Mouse (Mus musculus) CH12.LX (cell line): ENCODE data around the gene Igdcc4. TPM values are rescaled to one million over a fixed set of nuclear protein-coding genes. Genes with fewer than 3 reads are reported as not detected.

ENCODE experiments used
- DNase-seq: peaks from one replicate; pipeline ENCODE4 v3.0.0-alpha.2; 2013; ENCODE audit errors: extremely low read depth
- H3K27ac ChIP-seq: 2 replicates; pipeline ENCODE4 v1.5.1; 2012; ENCODE audit warnings: low read depth, mild to moderate bottlenecking, control low read depth, moderate library complexity; ENCODE audit not compliant: insufficient read depth
- H3K27me3 ChIP-seq: replicated peaks from 2 replicates; pipeline ENCODE3; 2012; ENCODE audit warnings: inconsistent platforms
- H3K36me3 ChIP-seq, 2 experiments: replicated peaks in 1 of 2; 2 replicates each; pipeline versions ENCODE3 to v1.6.1; 2012; ENCODE audit warnings: inconsistent platforms in 1 of 2, low read length in 1 of 2, mild to moderate bottlenecking in 1 of 2, mixed read lengths in 1 of 2, moderate library complexity in 1 of 2; ENCODE audit not compliant: control insufficient read depth in 1 of 2, insufficient read depth in 1 of 2
- H3K4me1 ChIP-seq, 2 experiments: 2 replicates each; pipeline ENCODE4 v1.6.1; 2012; ENCODE audit warnings: inconsistent platforms in 1 of 2, moderate library complexity in 1 of 2; ENCODE audit not compliant: insufficient read depth in 2 of 2, control insufficient read depth in 1 of 2
- H3K4me2 ChIP-seq: 2 replicates; pipeline ENCODE4 v1.6.1; 2012; ENCODE audit warnings: low read depth, mild to moderate bottlenecking, control low read depth; ENCODE audit not compliant: poor library complexity, insufficient read depth, severe bottlenecking
- H3K4me3 ChIP-seq, 3 experiments: fragments of 150-350 bp in 1 of 3; sonication (generic) in 1 of 3; replicated peaks in 1 of 3; 2 replicates each; pipeline versions ENCODE3 to v1.5.1; 2011 to 2012; ENCODE audit warnings: low read depth in 2 of 3, low read length in 2 of 3, mild to moderate bottlenecking in 2 of 3, moderate library complexity in 2 of 3, control low read depth in 1 of 3, improper control_type of control experiment in 1 of 3, inconsistent platforms in 1 of 3, mixed read lengths in 1 of 3; ENCODE audit not compliant: poor library complexity in 1 of 3
- H3K79me2 ChIP-seq: replicated peaks from 2 replicates; pipeline ENCODE4 v1.6.1; 2012; ENCODE audit warnings: mild to moderate bottlenecking, moderate library complexity; ENCODE audit not compliant: control insufficient read depth, poor library complexity, insufficient read depth, severe bottlenecking; ENCODE audit errors: extremely low read depth
- H3K9ac ChIP-seq: 2 replicates; pipeline ENCODE4 v1.6.1; 2012; ENCODE audit warnings: low read depth, mild to moderate bottlenecking, control low read depth, moderate library complexity; ENCODE audit not compliant: insufficient read depth
- H3K9me3 ChIP-seq: replicated peaks from 2 replicates; pipeline ENCODE3; 2012; ENCODE audit warnings: low read length, inconsistent platforms, mixed read lengths
- BHLHE40 ChIP-seq: IDR thresholded peaks from 2 replicates; pipeline ENCODE4 v1.6.1; 2011; ENCODE audit warnings: mild to moderate bottlenecking, low read depth, low read length, improper control_type of control experiment
- CTCF ChIP-seq, 2 experiments: IDR thresholded peaks in 1 of 2; conservative IDR thresholded peaks in 1 of 2; 2 replicates each; pipeline ENCODE4 v1.5.1; 2011 to 2012; ENCODE audit warnings: low read depth in 2 of 2, low read length in 2 of 2, improper control_type of control experiment in 1 of 2, inconsistent platforms in 1 of 2, mild to moderate bottlenecking in 1 of 2, moderate library complexity in 1 of 2
- E2F4 ChIP-seq: IDR thresholded peaks from 2 replicates; pipeline ENCODE4 v1.6.1; 2011; ENCODE audit warnings: low read depth, low read length, improper control_type of control experiment; ENCODE audit not compliant: insufficient replicate concordance
- EP300 ChIP-seq: IDR thresholded peaks from 2 replicates; pipeline ENCODE4 v1.6.1; 2011; ENCODE audit warnings: low read length, improper control_type of control experiment
- ETS1 ChIP-seq: conservative IDR thresholded peaks from 2 replicates; pipeline ENCODE4 v1.6.1; 2012; ENCODE audit warnings: low read depth, mild to moderate bottlenecking, inconsistent platforms, low read length, improper control_type of control experiment, moderate library complexity
- GABPA ChIP-seq: IDR thresholded peaks from 2 replicates; pipeline ENCODE4 v1.6.1; 2012; ENCODE audit warnings: low read depth, low read length, improper control_type of control experiment, inconsistent platforms; ENCODE audit not compliant: insufficient replicate concordance
- KAT2A ChIP-seq: IDR thresholded peaks from 2 replicates; pipeline ENCODE4 v1.6.1; 2012; ENCODE audit warnings: low read length, improper control_type of control experiment, inconsistent platforms; ENCODE audit not compliant: insufficient replicate concordance
- MAFK ChIP-seq: IDR thresholded peaks from 2 replicates; pipeline ENCODE4 v1.6.1; 2011; ENCODE audit warnings: low read length, improper control_type of control experiment; ENCODE audit not compliant: insufficient replicate concordance
- MAX ChIP-seq: IDR thresholded peaks from 2 replicates; pipeline ENCODE4 v1.6.1; 2011; ENCODE audit warnings: low read length, improper control_type of control experiment
- MEF2A ChIP-seq: IDR thresholded peaks from 2 replicates; pipeline ENCODE4 v1.6.1; 2014; ENCODE audit warnings: low read depth, mild to moderate bottlenecking, inconsistent platforms, low read length, improper control_type of control experiment, borderline replicate concordance
- MXI1 ChIP-seq: IDR thresholded peaks from 2 replicates; pipeline ENCODE4 v1.6.1; 2011; ENCODE audit warnings: mild to moderate bottlenecking, low read depth, low read length, improper control_type of control experiment
- NRF1 ChIP-seq: IDR thresholded peaks from 2 replicates; pipeline ENCODE4 v1.6.1; 2014; ENCODE audit warnings: low read depth, mild to moderate bottlenecking, inconsistent platforms, low read length, improper control_type of control experiment, moderate library complexity
- PAX5 ChIP-seq: IDR thresholded peaks from 2 replicates; pipeline ENCODE4 v1.6.1; 2012; ENCODE audit warnings: low read length, inconsistent platforms, mixed read lengths
- POLR2A ChIP-seq: IDR thresholded peaks from 2 replicates; pipeline ENCODE4 v1.6.1; 2011; ENCODE audit warnings: low read depth, mild to moderate bottlenecking, improper control_type of control experiment, low read length
- RAD21 ChIP-seq: IDR thresholded peaks from 2 replicates; pipeline ENCODE4 v1.6.1; 2011; ENCODE audit warnings: low read depth, mild to moderate bottlenecking, low read length, improper control_type of control experiment, moderate library complexity
- RCOR1 ChIP-seq: conservative IDR thresholded peaks from 2 replicates; pipeline ENCODE4 v1.6.1; 2012; ENCODE audit warnings: low read depth, mild to moderate bottlenecking, inconsistent platforms, low read length, improper control_type of control experiment
- SMC3 ChIP-seq: IDR thresholded peaks from 2 replicates; pipeline ENCODE4 v1.6.1; 2011; ENCODE audit warnings: low read depth, low read length, improper control_type of control experiment
- TCF12 ChIP-seq: IDR thresholded peaks from 2 replicates; pipeline ENCODE4 v1.6.1; 2014; ENCODE audit warnings: low read depth, mild to moderate bottlenecking, inconsistent platforms, low read length, improper control_type of control experiment
- ZMIZ1 ChIP-seq: IDR thresholded peaks from 2 replicates; pipeline ENCODE4 v1.6.1; 2012; ENCODE audit warnings: low read depth, mild to moderate bottlenecking, inconsistent platforms, low read length, improper control_type of control experiment
- dilution Hi-C: fragments of 300-500 bp; cut with MboI; formaldehyde crosslinking; loops from 2 replicates; pipeline ENCODE4 v1.14.3; 2020; ENCODE audit warnings: low sequenced_read_pairs; ENCODE audit not compliant: extremely low pct_unique_long_range_greater_than_20kb, extremely low pct_ligation_motif_present
- in situ Hi-C: fragments of 300-500 bp; cut with MboI; formaldehyde crosslinking; loops from 3 replicates; pipeline ENCODE4 v1.14.3; 2019; ENCODE audit warnings: low sequenced_read_pairs, low pct_ligation_motif_present, low pct_unique_long_range_greater_than_20kb, mixed read lengths
- polyA plus RNA-seq: library from polyadenylated mRNA; unstranded; fragments of >175 nt; gene quantifications from 2 replicates; pipeline ENCODE4 v1.2.1, GENCODE M21; 2012; ENCODE audit warnings: low read depth; ENCODE audit not compliant: insufficient read length
- total RNA-seq, 2 experiments: library from RNA; depleted of rRNA; stranded (reverse); fragments of 300-350 nt in 1 of 2; fragments of >200 nt in 1 of 2; gene quantifications; 2 replicates each; pipeline ENCODE4 v1.2.3; 2012 to 2014

Igdcc4 gene
- total and polyA plus RNA-seq, 3 experiments, result 0.13 to 0.23 TPM; not detected in 1

DNA sequence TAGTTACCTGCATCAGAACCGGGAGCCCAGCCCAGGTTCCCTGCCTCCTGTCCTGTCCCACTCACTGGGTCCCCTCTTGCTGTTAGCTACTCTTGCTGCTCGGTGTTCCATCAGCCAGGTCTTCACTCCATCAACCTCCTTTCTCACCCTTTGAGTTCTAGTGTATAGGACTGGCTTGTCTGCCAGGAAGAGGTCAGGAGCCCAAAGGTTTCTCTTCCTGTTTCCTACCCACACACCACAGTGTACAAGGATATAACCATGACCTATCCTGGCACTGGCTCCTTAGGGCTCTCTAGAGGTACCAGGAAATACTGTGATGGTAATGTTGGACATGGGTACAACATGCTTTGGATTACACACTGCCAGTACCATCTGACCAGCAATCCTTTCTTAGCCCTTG lies 12.4 kb downstream of the Igdcc4 start:
- TF ChIP-seq E2F4 (no peak), TCF12 (no peak), MXI1 (no peak), EP300 (no peak), SMC3 (no peak)
- Histone ChIP-seq H3K4me1 (peaks cover 4 to 23% of the 10 kb centered on the region in 2 experiments), H3K4me3 (no peak overlapping the region), H3K27ac (no peak overlapping the region), H3K9me3 (no peaks in the 10 kb centered on the region), H3K4me2 (no peak overlapping the region), H3K79me2 (no peaks in the 10 kb centered on the region), H3K27me3 (peaks cover 2% of the 10 kb centered on the region), H3K36me3 (no peaks in the 10 kb centered on the region), H3K9ac (no peak overlapping the region)
- dilution Hi-C loops (no loop called here), in situ Hi-C loops (no loop called here)
- no peak for DNase-seq

DNA sequence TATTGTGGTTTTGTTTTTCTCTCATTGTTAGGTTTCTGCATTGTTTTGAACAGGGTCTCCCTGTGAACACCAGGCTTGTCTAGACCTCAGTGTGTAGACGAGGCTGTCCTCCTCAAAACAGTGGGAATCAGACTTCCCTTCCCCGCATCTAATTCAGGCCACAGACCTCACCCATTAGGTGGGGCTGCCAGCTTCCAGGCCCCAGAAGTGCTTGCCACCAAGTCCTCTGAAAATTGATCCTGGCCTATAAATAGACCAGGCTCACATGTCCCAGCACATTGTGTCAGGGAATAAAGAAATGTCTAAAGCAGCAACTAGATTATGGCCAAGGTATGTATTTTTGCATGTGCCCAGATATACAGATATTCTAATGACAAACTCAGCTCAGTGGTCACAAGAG lies 14.6 kb downstream of the Igdcc4 start:
- peaks cover 2% of the 10 kb centered on the region for H3K27me3 ChIP-seq
- no peaks in the 10 kb centered on the region for H3K9me3 ChIP-seq
- no peak overlapping the region for H3K27ac ChIP-seq
- no peak overlapping the region for H3K4me2 ChIP-seq
- peaks cover 0 to 6% of the 10 kb centered on the region in 2 experiments; a peak in 2 of 4 replicates for H3K4me1 ChIP-seq
- TF ChIP-seq TCF12 (no peak), MAFK (no peak), ETS1 (no peak), MEF2A (no peak), GABPA (no peak), PAX5 (no peak), MAX (no peak), RAD21 (no peak)
- no peaks in the 10 kb centered on the region for H3K79me2 ChIP-seq
- H3K4me3 ChIP-seq, result no peak overlapping the region
- no peak for DNase-seq
- dilution Hi-C loops (no loop called here), in situ Hi-C loops (no loop called here)
- no peak overlapping the region for H3K9ac ChIP-seq
- no peaks in the 10 kb centered on the region for H3K36me3 ChIP-seq

DNA sequence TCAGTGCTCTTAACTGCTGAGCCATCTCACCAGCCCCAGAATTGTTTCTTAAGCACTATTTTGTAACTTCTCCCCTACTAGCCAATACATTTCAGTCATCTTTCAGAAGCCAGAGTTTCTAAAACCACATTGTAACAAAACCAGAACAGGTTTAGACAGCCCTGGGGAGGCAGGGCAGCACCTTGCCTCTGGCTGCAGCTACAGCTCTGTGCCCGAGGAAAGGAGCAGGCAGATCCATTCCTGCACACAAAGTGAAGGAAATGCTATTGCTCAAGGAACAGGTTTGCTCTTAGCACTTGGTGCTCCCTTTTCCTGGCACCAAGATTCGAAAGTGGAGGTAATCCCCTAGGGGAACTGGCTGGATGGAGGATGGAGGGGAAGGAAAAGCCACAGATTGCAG lies 16.2 kb downstream of the Igdcc4 start:
- H3K79me2 ChIP-seq, result no peaks in the 10 kb centered on the region
- in situ Hi-C loops (no loop called here), dilution Hi-C loops (no loop called here)
- no peak overlapping the region for H3K4me3 ChIP-seq
- H3K9me3 ChIP-seq, result no peaks in the 10 kb centered on the region
- no peaks in the 10 kb centered on the region for H3K36me3 ChIP-seq
- no peak overlapping the region for H3K27ac ChIP-seq
- DNase-seq, result no peak
- TF ChIP-seq PAX5, result no peak
- no peak for TF ChIP-seq BHLHE40
- TF ChIP-seq NRF1, result no peak
- TF ChIP-seq POLR2A, result no peak
- TF ChIP-seq ZMIZ1, result no peak
- TF ChIP-seq SMC3, result no peak
- TF ChIP-seq CTCF (conservative IDR thresholded peaks at IDR 0.05 in 1 of 2, IDR thresholded peaks at IDR 0.05 in 1 of 2; ENCODE audit: low read depth in 2 of 2, low read length in 2 of 2), result no peak
- no peak for TF ChIP-seq KAT2A
- no peak for TF ChIP-seq MAX
- no peak for TF ChIP-seq RCOR1
- H3K27me3 ChIP-seq, result peaks cover 2% of the 10 kb centered on the region
- peaks cover 0 to 6% of the 10 kb centered on the region in 2 experiments; a peak in 2 of 4 replicates for H3K4me1 ChIP-seq
- H3K4me2 ChIP-seq, result no peak overlapping the region
- H3K9ac ChIP-seq, result no peak overlapping the region
